Mouse (Mus musculus) lung, postnatal 0 days (tissue): ENCODE measurements at regions not wholly inside any gene's neighbourhood (a gene's known extent, or its start where the extent isn't known, plus 50 kb on each side); places are given as distances from the start of the nearest gene placed in this dataset.

Experiments used
- ATAC-seq: fragments of 200-750 bp; cut with Nextera tagmentation; 2 replicates; pipeline ENCODE4 v1.8.0; 2017; ENCODE audit warnings: moderate library complexity
- DNase-seq: peaks from one replicate; pipeline ENCODE4 v3.0.0-alpha.2; 2016; ENCODE audit warnings: low spot score
- H3K27ac ChIP-seq: fragments of 300-500 bp; sonication (generic); 2 replicates; pipeline ENCODE4 v1.5.1; 2014; ENCODE audit warnings: antibody characterized with exemption, mild to moderate bottlenecking, low read length, mixed read lengths
- H3K27me3 ChIP-seq: fragments of 300-500 bp; sonication (generic); replicated peaks from 2 replicates; pipeline ENCODE4 v1.6.1; 2014; ENCODE audit warnings: low read length, mixed read lengths; ENCODE audit not compliant: insufficient read depth
- H3K36me3 ChIP-seq: fragments of 300-500 bp; sonication (generic); 2 replicates; pipeline ENCODE4 v1.6.1; 2014; ENCODE audit warnings: low read length, mixed read lengths; ENCODE audit not compliant: insufficient read depth
- H3K4me1 ChIP-seq: fragments of 300-500 bp; sonication (generic); 2 replicates; pipeline ENCODE4 v1.6.1; 2014; ENCODE audit warnings: antibody characterized with exemption, low read depth, low read length, mixed read lengths; ENCODE audit not compliant: insufficient read depth
- H3K4me2 ChIP-seq: fragments of 300-500 bp; sonication (generic); replicated peaks from 2 replicates; pipeline ENCODE4 v1.6.1; 2014; ENCODE audit warnings: low read depth, mild to moderate bottlenecking, low read length, moderate library complexity, mixed read lengths
- H3K4me3 ChIP-seq: fragments of 300-500 bp; sonication (generic); 2 replicates; pipeline ENCODE4 v1.5.1; 2014; ENCODE audit warnings: low read depth, low read length
- H3K9ac ChIP-seq: fragments of 300-500 bp; sonication (generic); replicated peaks from 2 replicates; pipeline ENCODE4 v1.6.1; 2014; ENCODE audit warnings: low read depth, mild to moderate bottlenecking
- H3K9me3 ChIP-seq: fragments of 300-500 bp; sonication (generic); 2 replicates; pipeline ENCODE4 v1.6.1; 2016; ENCODE audit warnings: low read length, mixed read lengths
- CTCF ChIP-seq: IDR thresholded peaks from 2 replicates; pipeline ENCODE4 v1.5.1; 2016; ENCODE audit warnings: antibody characterized with exemption, mild to moderate bottlenecking
- EP300 ChIP-seq: IDR thresholded peaks from 2 replicates; pipeline ENCODE4 v1.6.1; 2016; ENCODE audit warnings: antibody characterized with exemption, mild to moderate bottlenecking, control low read depth
- WGBS: fragments of 180-500 bp; shearing (Covaris S2); extraction: QIAGEN DNeasy Blood & Tissue Kit; methylation state at CpG from one replicate; pipeline ENCODE4 v1.1.7; 2014; 5-methylcytosine and 5-hydroxymethylcytosine counted together

- H3K27me3 ChIP-seq: no peaks in the 10 kb centered on the region
- H3K36me3 ChIP-seq: no peaks in the 10 kb centered on the region
- no peak for ATAC-seq
- 38% methylated on average over 4 of the region's 4 CpGs for WGBS
- no peak overlapping the region for H3K9ac ChIP-seq
- H3K27ac ChIP-seq: no peak overlapping the region
- no peak overlapping the region for H3K4me2 ChIP-seq
- H3K4me3 ChIP-seq: no peak overlapping the region
- H3K4me1 ChIP-seq: no peaks in the 10 kb centered on the region
- no peaks in the 10 kb centered on the region for H3K9me3 ChIP-seq
- DNase-seq: no peak
- TF ChIP-seq EP300 (no peak), CTCF (no peak)
These were observed 86.1 kb downstream of the Abhd5 start for GRCm38 (mm10) chr9:122437464-122437863.

GRCm38 (mm10) chr9:122446387-122447105 lies 95.1 kb downstream of the Abhd5 start:
- TF ChIP-seq CTCF (peak; percentile 43), EP300 (no peak)

GRCm38 (mm10) chr9:122447568-122447967 lies 96.2 kb downstream of the Abhd5 start:
- Histone ChIP-seq H3K4me1 (no peaks in the 10 kb centered on the region), H3K27ac (no peak overlapping the region), H3K4me2 (no peak overlapping the region), H3K9me3 (no peaks in the 10 kb centered on the region), H3K36me3 (no peaks in the 10 kb centered on the region), H3K27me3 (no peaks in the 10 kb centered on the region), H3K9ac (no peak overlapping the region), H3K4me3 (no peak overlapping the region)
- DNase-seq (no peak), ATAC-seq (no peak)
- WGBS: 85% methylated on average over 7 of the region's 7 CpGs
- TF ChIP-seq CTCF (no peak), EP300 (no peak)

More at GRCm38 (mm10) chr9:122446387-122447105, 95.1 kb downstream of the Abhd5 start:
- no peak overlapping the region for H3K4me2 ChIP-seq
- 59% methylated on average over 5 of the region's 5 CpGs for WGBS
- ATAC-seq (no peak), DNase-seq (no peak)
- no peaks in the 10 kb centered on the region for H3K9me3 ChIP-seq
- H3K4me3 ChIP-seq: no peak overlapping the region
- no peak overlapping the region for H3K27ac ChIP-seq
- H3K9ac ChIP-seq: no peak overlapping the region
- H3K36me3 ChIP-seq: no peaks in the 10 kb centered on the region
- no peaks in the 10 kb centered on the region for H3K27me3 ChIP-seq
- H3K4me1 ChIP-seq: no peaks in the 10 kb centered on the region

- H3K9ac ChIP-seq: no peak overlapping the region
- no peaks in the 10 kb centered on the region for H3K9me3 ChIP-seq
- 49% methylated on average over 4 of the region's 4 CpGs for WGBS
- DNase-seq (no peak), ATAC-seq (no peak)
- H3K4me1 ChIP-seq: no peaks in the 10 kb centered on the region
- H3K36me3 ChIP-seq: no peaks in the 10 kb centered on the region
- H3K27me3 ChIP-seq: no peaks in the 10 kb centered on the region
- no peak overlapping the region for H3K4me2 ChIP-seq
- TF ChIP-seq EP300 (no peak), CTCF (no peak)
- H3K4me3 ChIP-seq: no peak overlapping the region
- H3K27ac ChIP-seq: no peak overlapping the region
These were observed 96.9 kb downstream of the Abhd5 start for GRCm38 (mm10) chr9:122448342-122448741.

- TF ChIP-seq EP300: no peak
- TF ChIP-seq CTCF: no peak
- ATAC-seq (no peak), DNase-seq (no peak)
- Histone ChIP-seq H3K9me3 (no peaks in the 10 kb centered on the region), H3K36me3 (no peaks in the 10 kb centered on the region), H3K27ac (no peak overlapping the region), H3K4me1 (no peaks in the 10 kb centered on the region), H3K9ac (no peak overlapping the region), H3K27me3 (no peaks in the 10 kb centered on the region), H3K4me2 (no peak overlapping the region), H3K4me3 (no peak overlapping the region)
- 80% methylated on average over 5 of the region's 5 CpGs for WGBS
These were observed 99.1 kb downstream of the Abhd5 start for GRCm38 (mm10) chr9:122450524-122450923.

- DNase-seq (no peak), ATAC-seq (no peak)
- no peaks in the 10 kb centered on the region for H3K36me3 ChIP-seq
- H3K9me3 ChIP-seq: no peaks in the 10 kb centered on the region
- no peaks in the 10 kb centered on the region for H3K27me3 ChIP-seq
- H3K4me3 ChIP-seq: no peak overlapping the region
- H3K4me1 ChIP-seq: no peaks in the 10 kb centered on the region
- H3K9ac ChIP-seq: no peak overlapping the region
- H3K4me2 ChIP-seq: no peak overlapping the region
- H3K27ac ChIP-seq: no peak overlapping the region
- WGBS: 61% methylated on average over 8 of the region's 8 CpGs
- TF ChIP-seq CTCF: no peak
These were observed 103.9 kb downstream of the Abhd5 start for GRCm38 (mm10) chr9:122455301-122455700.

GRCm38 (mm10) chr9:122455779-122456178 lies 104.4 kb downstream of the Abhd5 start:
- no peak for DNase-seq
- Histone ChIP-seq H3K9ac (no peak overlapping the region), H3K27me3 (no peaks in the 10 kb centered on the region), H3K36me3 (no peaks in the 10 kb centered on the region), H3K9me3 (no peaks in the 10 kb centered on the region), H3K4me2 (no peak overlapping the region), H3K27ac (no peak overlapping the region), H3K4me3 (no peak overlapping the region), H3K4me1 (no peaks in the 10 kb centered on the region)
- no peak for ATAC-seq
- 70% methylated on average over 6 of the region's 6 CpGs for WGBS
- TF ChIP-seq EP300 (no peak), CTCF (no peak)
